Mouse (Mus musculus) CH12.LX (cell line): Measurements from ENCODE around the gene Cald1.

Experiments used
- CTCF ChIP-seq, 2 experiments: IDR thresholded peaks in 1 of 2; conservative IDR thresholded peaks in 1 of 2; 2 replicates each; pipeline ENCODE4 v1.5.1; 2011 to 2012; ENCODE audit warnings: low read depth in 2 of 2, low read length in 2 of 2, improper control_type of control experiment in 1 of 2, inconsistent platforms in 1 of 2, mild to moderate bottlenecking in 1 of 2, moderate library complexity in 1 of 2
- EP300 ChIP-seq: IDR thresholded peaks from 2 replicates; pipeline ENCODE4 v1.6.1; 2011; ENCODE audit warnings: low read length, improper control_type of control experiment
- MAX ChIP-seq: IDR thresholded peaks from 2 replicates; pipeline ENCODE4 v1.6.1; 2011; ENCODE audit warnings: low read length, improper control_type of control experiment
- MEF2A ChIP-seq: IDR thresholded peaks from 2 replicates; pipeline ENCODE4 v1.6.1; 2014; ENCODE audit warnings: low read depth, mild to moderate bottlenecking, inconsistent platforms, low read length, improper control_type of control experiment, borderline replicate concordance
- POLR2A ChIP-seq: IDR thresholded peaks from 2 replicates; pipeline ENCODE4 v1.6.1; 2011; ENCODE audit warnings: low read depth, mild to moderate bottlenecking, improper control_type of control experiment, low read length
- POLR2AphosphoS2 ChIP-seq: IDR thresholded peaks from 2 replicates; pipeline ENCODE4 v1.6.1; 2011; ENCODE audit warnings: low read depth, low read length, improper control_type of control experiment
- SMC3 ChIP-seq: IDR thresholded peaks from 2 replicates; pipeline ENCODE4 v1.6.1; 2011; ENCODE audit warnings: low read depth, low read length, improper control_type of control experiment
- TBP ChIP-seq: conservative IDR thresholded peaks from 2 replicates; pipeline ENCODE4 v1.6.1; 2011; ENCODE audit warnings: low read depth, low read length, improper control_type of control experiment
- USF1 ChIP-seq: IDR thresholded peaks from 2 replicates; pipeline ENCODE4 v1.6.1; 2014; ENCODE audit warnings: low read depth, mild to moderate bottlenecking, inconsistent platforms, low read length, improper control_type of control experiment
- USF2 ChIP-seq: conservative IDR thresholded peaks from 2 replicates; pipeline ENCODE4 v1.6.1; 2011; ENCODE audit warnings: low read depth, low read length, improper control_type of control experiment
- ZNF384 ChIP-seq: IDR thresholded peaks from 2 replicates; pipeline ENCODE4 v1.6.1; 2012; ENCODE audit warnings: low read depth, low read length, improper control_type of control experiment, inconsistent platforms

DNA sequence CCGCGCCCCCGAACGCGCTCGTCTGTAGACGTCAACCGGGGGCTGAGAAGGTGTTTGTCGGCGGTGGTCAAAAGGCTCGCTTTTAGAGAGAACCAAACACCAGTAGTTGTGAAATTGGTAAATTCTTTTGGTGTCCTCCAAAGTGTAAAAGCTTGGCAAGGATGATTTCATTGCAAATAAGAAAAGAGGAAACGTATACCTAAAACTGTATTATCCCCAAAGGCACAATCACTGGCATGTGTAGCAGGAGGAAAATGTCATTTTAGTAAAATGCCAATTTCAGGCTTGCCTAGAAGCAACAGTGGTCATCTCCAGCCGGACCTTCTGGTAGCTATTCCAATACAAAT is 182.6 kb downstream of the Cald1 start:
- TF ChIP-seq CTCF (conservative IDR thresholded peaks at IDR 0.05 in 1 of 2, IDR thresholded peaks at IDR 0.05 in 1 of 2; ENCODE audit: low read depth in 2 of 2, low read length in 2 of 2) (no peak), EP300 (no peak), POLR2A (no peak), MAX (no peak), ZNF384 (no peak), SMC3 (no peak), POLR2AphosphoS2 (no peak), MEF2A (no peak), USF1 (no peak), TBP (0 out of 2 replicates have a peak, but pooled peaks have one; percentile 4), USF2 (no peak)
